Mouse (Mus musculus): ENCODE results near the gene Pes1.

The Pes1 gene

GRCm38 (mm10) chr11:3964416-3965172 lies 819 bp downstream of the Pes1 start:
- DNase-seq (ENCODE audit: low spot score) = no peak

- DNase-seq (ENCODE audit: low spot score) = no peak
Observed at GRCm38 (mm10) chr11:3969837-3970236, 6.1 kb downstream of the Pes1 start.

GRCm38 (mm10) chr11:3970361-3970760 lies 6.6 kb downstream of the Pes1 start:
- no peak for DNase-seq (ENCODE audit: low spot score)

- no peak for DNase-seq (ENCODE audit: low spot score)
Observed at GRCm38 (mm10) chr11:3973081-3973480, 9.3 kb downstream of the Pes1 start.

GRCm38 (mm10) chr11:3974311-3974710 lies 10.5 kb downstream of the Pes1 start:
- no peak for DNase-seq (ENCODE audit: low spot score)

- no peak for DNase-seq (ENCODE audit: low spot score)
Observed at GRCm38 (mm10) chr11:3976678-3977077, 12.9 kb downstream of the Pes1 start, which contains the start of gene 4930556J24Rik. Gene 4930556J24Rik (minus strand): TSS chr11:3976778.

GRCm38 (mm10) chr11:3978421-3978820 lies 14.6 kb downstream of the Pes1 start:
- no peak for DNase-seq (ENCODE audit: low spot score)

- DNase-seq (ENCODE audit: low spot score) = no peak
Observed at GRCm38 (mm10) chr11:3981536-3981935, 17.8 kb downstream of the Pes1 start.

GRCm38 (mm10) chr11:3982275-3983209 lies 18.8 kb downstream of the Pes1 start:
- no peak for DNase-seq (ENCODE audit: low spot score)

GRCm38 (mm10) chr11:3983291-3983862 lies 19.6 kb downstream of the Pes1 start, which contains the start of gene Gal3st1:
Gene Gal3st1 (plus strand): TSS chr11:3983636.
- no peak for DNase-seq (ENCODE audit: low spot score)

GRCm38 (mm10) chr11:3983863-3984745 lies 20.3 kb downstream of the Pes1 start:
- DNase-seq (ENCODE audit: low spot score) = no peak

- no peak for DNase-seq (ENCODE audit: low spot score)
Observed at GRCm38 (mm10) chr11:3989748-3990147, 26.0 kb downstream of the Pes1 start.

GRCm38 (mm10) chr11:3993132-3993531 lies 29.4 kb downstream of the Pes1 start:
- DNase-seq (ENCODE audit: low spot score) = no peak

- no peak for DNase-seq (ENCODE audit: low spot score)
Observed at GRCm38 (mm10) chr11:3993914-3994313, 30.1 kb downstream of the Pes1 start.

- no peak for DNase-seq (ENCODE audit: low spot score)
Observed at GRCm38 (mm10) chr11:3995511-3995910, 31.7 kb downstream of the Pes1 start.

- no peak for DNase-seq (ENCODE audit: low spot score)
Observed at GRCm38 (mm10) chr11:3996840-3997239, 33.1 kb downstream of the Pes1 start.

GRCm38 (mm10) chr11:3997978-3998720 lies 34.4 kb downstream of the Pes1 start:
- no peak for DNase-seq (ENCODE audit: low spot score)

- no peak for DNase-seq (ENCODE audit: low spot score)
Observed at GRCm38 (mm10) chr11:3999547-3999946, 35.8 kb downstream of the Pes1 start.

- peak; percentile 26 for DNase-seq (ENCODE audit: low spot score)
Observed at GRCm38 (mm10) chr11:4001603-4002002, 37.8 kb downstream of the Pes1 start.

- no peak for DNase-seq (ENCODE audit: low spot score)
Observed at GRCm38 (mm10) chr11:4005220-4005805, 41.5 kb downstream of the Pes1 start.
